Mouse (Mus musculus): ENCODE results near the gene Alkbh5. TPM values are rescaled to one million over a fixed set of nuclear protein-coding genes. Genes with fewer than 3 reads are reported as not detected.
"Not testable (repeated sequence)": the region's sequence is repeated elsewhere in the genome, so short reads cannot be mapped to it uniquely, and the experiment has no call there.

Alkbh5 gene
- polyA plus RNA-seq, 1 experiment from 2014 or later, result 28.3 TPM

GRCm38 (mm10) chr11:60535676-60536075 lies 505 bp upstream of the Alkbh5 start:
- H3K4me2 ChIP-seq, result peak overlapping the region; percentile 92; the same call in 1 of the 2 replicates
- WGBS, result 92% methylated on average over 2 of the region's 2 CpGs
- H3K27me3 ChIP-seq, result no peaks in the 10 kb centered on the region
- 0 out of 2 replicates have a peak, but pooled peaks cover 3% of the 10 kb centered on the region for H3K36me3 ChIP-seq (replicated peaks)
- H3K4me1 ChIP-seq, result peaks cover 25% of the 10 kb centered on the region
- H3K27ac ChIP-seq, result peak overlapping the region; percentile 96; the same call in 1 of the 2 replicates
- peak overlapping the region; percentile 87 for H3K4me3 ChIP-seq (replicated peaks)
- H3K9me3 ChIP-seq, result no peaks in the 10 kb centered on the region
- no peak for ATAC-seq (ENCODE audit: low FRiP score)
- H3K9ac ChIP-seq, result peak overlapping the region; percentile 86

- Histone ChIP-seq H3K4me1 (peaks cover 36% of the 10 kb centered on the region), H3K9me3 (no peaks in the 10 kb centered on the region), H3K4me3 (replicated peaks) (peak overlapping the region; percentile 87), H3K36me3 (replicated peaks) (peaks cover 6% of the 10 kb centered on the region), H3K9ac (peak overlapping the region; percentile 86), H3K27me3 (no peaks in the 10 kb centered on the region), H3K27ac (peak overlapping the region; percentile 96), H3K4me2 (peak overlapping the region; percentile 92)
- peak; percentile 77 for ATAC-seq (ENCODE audit: low FRiP score)
- WGBS, result 0% methylated on average over 37 of the region's 37 CpGs
These were observed 782 bp downstream of the Alkbh5 start for GRCm38 (mm10) chr11:60536859-60537467.

- peak overlapping the region; percentile 86 for H3K9ac ChIP-seq
- H3K36me3 ChIP-seq (replicated peaks), result peaks cover 14% of the 10 kb centered on the region
- peak overlapping the region; percentile 87 for H3K4me3 ChIP-seq (replicated peaks)
- ATAC-seq (ENCODE audit: low FRiP score), result peak; percentile 90
- peak overlapping the region; percentile 96 for H3K27ac ChIP-seq
- under 1% methylated on average over 90 of the region's 91 CpGs for WGBS
- no peaks in the 10 kb centered on the region for H3K27me3 ChIP-seq
- peak overlapping the region; percentile 92 for H3K4me2 ChIP-seq
- H3K4me1 ChIP-seq, result peaks cover 44% of the 10 kb centered on the region
- no peaks in the 10 kb centered on the region for H3K9me3 ChIP-seq
These were observed 1.5 kb downstream of the Alkbh5 start for GRCm38 (mm10) chr11:60537468-60538347.

- Histone ChIP-seq H3K9ac (peak overlapping the region; percentile 86), H3K4me2 (peak overlapping the region; percentile 92), H3K27me3 (no peaks in the 10 kb centered on the region), H3K27ac (peak overlapping the region; percentile 96), H3K4me3 (replicated peaks) (peak overlapping the region; percentile 87), H3K9me3 (no peaks in the 10 kb centered on the region), H3K4me1 (peaks cover 52% of the 10 kb centered on the region), H3K36me3 (replicated peaks) (peaks cover 21% of the 10 kb centered on the region)
- peak; percentile 22; the same call in 1 of the 2 replicates for ATAC-seq (ENCODE audit: low FRiP score)
- WGBS, result under 1% methylated on average over 93 of the region's 93 CpGs
These were observed 2.4 kb downstream of the Alkbh5 start for GRCm38 (mm10) chr11:60538371-60539281.

- Histone ChIP-seq H3K9ac (peak overlapping the region; percentile 86), H3K36me3 (replicated peaks) (peaks cover 23% of the 10 kb centered on the region), H3K27me3 (no peaks in the 10 kb centered on the region), H3K4me3 (replicated peaks) (peak overlapping the region; percentile 87), H3K27ac (no peak overlapping the region), H3K9me3 (no peaks in the 10 kb centered on the region), H3K4me1 (peaks cover 58% of the 10 kb centered on the region), H3K4me2 (peak overlapping the region; percentile 92)
- WGBS, result 12% methylated on average over 2 of the region's 2 CpGs
- ATAC-seq (ENCODE audit: low FRiP score), result no peak
These were observed 3.4 kb downstream of the Alkbh5 start for GRCm38 (mm10) chr11:60539540-60539939.

- H3K4me3 ChIP-seq (replicated peaks), result peak overlapping the region; percentile 43
- WGBS, result 15% methylated on average over 4 of the region's 4 CpGs
- peaks cover 60% of the 10 kb centered on the region for H3K4me1 ChIP-seq
- peak overlapping the region; percentile 92 for H3K4me2 ChIP-seq
- no peaks in the 10 kb centered on the region for H3K9me3 ChIP-seq
- H3K27me3 ChIP-seq, result no peaks in the 10 kb centered on the region
- H3K36me3 ChIP-seq (replicated peaks), result peaks cover 23% of the 10 kb centered on the region
- no peak overlapping the region for H3K27ac ChIP-seq
- H3K9ac ChIP-seq, result peak overlapping the region; percentile 57
- no peak for ATAC-seq (ENCODE audit: low FRiP score)
These were observed 3.9 kb downstream of the Alkbh5 start for GRCm38 (mm10) chr11:60540002-60540610.

GRCm38 (mm10) chr11:60540761-60541160 lies 4.6 kb downstream of the Alkbh5 start:
- Histone ChIP-seq H3K36me3 (replicated peaks) (peaks cover 25% of the 10 kb centered on the region), H3K4me1 (peaks cover 58% of the 10 kb centered on the region), H3K27me3 (no peaks in the 10 kb centered on the region), H3K4me2 (peak overlapping the region; percentile 92), H3K9me3 (no peaks in the 10 kb centered on the region), H3K9ac (peak overlapping the region; percentile 57), H3K27ac (no peak overlapping the region), H3K4me3 (replicated peaks) (peak overlapping the region; percentile 43)
- no peak for ATAC-seq (ENCODE audit: low FRiP score)
- 74% methylated on average over 2 of the region's 2 CpGs for WGBS

- Histone ChIP-seq H3K9me3 (no peaks in the 10 kb centered on the region), H3K27me3 (no peaks in the 10 kb centered on the region), H3K27ac (no peak overlapping the region), H3K36me3 (replicated peaks) (peaks cover 25% of the 10 kb centered on the region), H3K4me1 (peaks cover 50% of the 10 kb centered on the region), H3K4me2 (no peak overlapping the region), H3K9ac (no peak overlapping the region), H3K4me3 (replicated peaks) (no peak overlapping the region)
- 85% methylated on average over 6 of the region's 6 CpGs for WGBS
- no peak for ATAC-seq (ENCODE audit: low FRiP score)
These were observed 5.7 kb downstream of the Alkbh5 start for GRCm38 (mm10) chr11:60541831-60542230.

- H3K27me3 ChIP-seq; H3K4me3 ChIP-seq (replicated peaks); ATAC-seq (ENCODE audit: low FRiP score); H3K27ac ChIP-seq; H3K4me2 ChIP-seq; H3K9me3 ChIP-seq; H3K9ac ChIP-seq: not testable (repeated sequence)
- WGBS, result 89% methylated on average over 4 of the region's 5 CpGs
- Histone ChIP-seq H3K4me1 (peaks cover 50% of the 10 kb centered on the region), H3K36me3 (replicated peaks) (peaks cover 36% of the 10 kb centered on the region)
These were observed 7.0 kb downstream of the Alkbh5 start for GRCm38 (mm10) chr11:60543211-60543610.

GRCm38 (mm10) chr11:60545433-60545832 lies 9.3 kb downstream of the Alkbh5 start:
- H3K4me3 ChIP-seq (replicated peaks), result no peak overlapping the region
- peaks cover 38% of the 10 kb centered on the region for H3K4me1 ChIP-seq
- ATAC-seq (ENCODE audit: low FRiP score), result no peak

GRCm38 (mm10) chr11:60548112-60548511 lies 11.9 kb downstream of the Alkbh5 start:
- 90% methylated on average over 3 of the region's 3 CpGs for WGBS
- Histone ChIP-seq H3K27me3 (no peaks in the 10 kb centered on the region), H3K9ac (no peak overlapping the region), H3K4me1 (peaks cover 13% of the 10 kb centered on the region), H3K36me3 (replicated peaks) (peaks cover 67% of the 10 kb centered on the region), H3K9me3 (no peaks in the 10 kb centered on the region), H3K27ac (no peak overlapping the region), H3K4me3 (replicated peaks) (no peak overlapping the region), H3K4me2 (no peak overlapping the region)
- ATAC-seq (ENCODE audit: low FRiP score), result no peak

More at GRCm38 (mm10) chr11:60545433-60545832, 9.3 kb downstream of the Alkbh5 start:
- 90% methylated on average over 4 of the region's 4 CpGs for WGBS
- H3K9ac ChIP-seq, result no peak overlapping the region
- H3K4me2 ChIP-seq, result no peak overlapping the region
- no peaks in the 10 kb centered on the region for H3K27me3 ChIP-seq
- no peaks in the 10 kb centered on the region for H3K9me3 ChIP-seq
- H3K27ac ChIP-seq, result no peak overlapping the region
- H3K36me3 ChIP-seq (replicated peaks), result peaks cover 54% of the 10 kb centered on the region
